Mouse (Mus musculus): Measurements from ENCODE around the gene Xirp1.
"Not testable (repeated sequence)": the region's sequence is repeated elsewhere in the genome, so short reads cannot be mapped to it uniquely, and the experiment has no call there.

The Xirp1 gene

GRCm38 (mm10) chr9:120020285-120020890 lies 3.0 kb downstream of the Xirp1 start:
- DNase-seq (ENCODE audit: low spot score in 2 of 2), result peak; percentile 65 to 75

- DNase-seq (ENCODE audit: low spot score in 2 of 2), result no peak
These were observed 6.4 kb downstream of the Xirp1 start for GRCm38 (mm10) chr9:120016956-120017355.

GRCm38 (mm10) chr9:120014828-120015227 lies 8.6 kb downstream of the Xirp1 start:
- no peak for DNase-seq (ENCODE audit: low spot score in 2 of 2)

- no peak for DNase-seq (ENCODE audit: low spot score in 2 of 2)
These were observed 10.1 kb downstream of the Xirp1 start for GRCm38 (mm10) chr9:120013251-120013820.

GRCm38 (mm10) chr9:120012781-120013180 lies 10.6 kb downstream of the Xirp1 start:
- DNase-seq (ENCODE audit: low spot score in 2 of 2), result no peak

GRCm38 (mm10) chr9:120012161-120012560 lies 11.2 kb downstream of the Xirp1 start:
- DNase-seq (ENCODE audit: low spot score in 2 of 2), result not testable (repeated sequence)

GRCm38 (mm10) chr9:120011533-120011932 lies 11.9 kb downstream of the Xirp1 start:
- DNase-seq (ENCODE audit: low spot score in 2 of 2), result peak in 1 of 2 experiments; percentile 56

GRCm38 (mm10) chr9:120010781-120011511 lies 12.5 kb downstream of the Xirp1 start:
- DNase-seq (ENCODE audit: low spot score in 2 of 2), result peak; percentile 95

- no peak for DNase-seq (ENCODE audit: low spot score in 2 of 2)
These were observed 13.5 kb downstream of the Xirp1 start for GRCm38 (mm10) chr9:120009871-120010270.

GRCm38 (mm10) chr9:120009226-120009841 lies 14.1 kb downstream of the Xirp1 start:
- DNase-seq (ENCODE audit: low spot score in 2 of 2), result no peak

GRCm38 (mm10) chr9:120007833-120008232 lies 15.6 kb downstream of the Xirp1 start:
- no peak for DNase-seq (ENCODE audit: low spot score in 2 of 2)

- DNase-seq (ENCODE audit: low spot score in 2 of 2), result no peak
These were observed 17.5 kb downstream of the Xirp1 start for GRCm38 (mm10) chr9:120005936-120006335.

GRCm38 (mm10) chr9:120002893-120003292 lies 20.5 kb downstream of the Xirp1 start:
- DNase-seq (ENCODE audit: low spot score in 2 of 2), result no peak

- DNase-seq (ENCODE audit: low spot score in 2 of 2), result no peak
These were observed 21.3 kb downstream of the Xirp1 start for GRCm38 (mm10) chr9:120001945-120002725.

- DNase-seq (ENCODE audit: low spot score in 2 of 2), result no peak
These were observed 22.6 kb downstream of the Xirp1 start for GRCm38 (mm10) chr9:120000761-120001160.

- DNase-seq (ENCODE audit: low spot score in 2 of 2), result no peak
These were observed 23.8 kb downstream of the Xirp1 start for GRCm38 (mm10) chr9:119999636-120000035.

- no peak for DNase-seq (ENCODE audit: low spot score in 2 of 2)
These were observed 24.6 kb downstream of the Xirp1 start for GRCm38 (mm10) chr9:119998776-119999175.

GRCm38 (mm10) chr9:119996080-119996479 lies 27.3 kb downstream of the Xirp1 start:
- DNase-seq (ENCODE audit: low spot score in 2 of 2), result no peak

- DNase-seq (ENCODE audit: low spot score in 2 of 2), result no peak
These were observed 29.2 kb downstream of the Xirp1 start for GRCm38 (mm10) chr9:119994207-119994606.

- no peak for DNase-seq (ENCODE audit: low spot score in 2 of 2)
These were observed 30.1 kb downstream of the Xirp1 start for GRCm38 (mm10) chr9:119993092-119993844.

GRCm38 (mm10) chr9:119991310-119991709 lies 32.1 kb downstream of the Xirp1 start:
- no peak for DNase-seq (ENCODE audit: low spot score in 2 of 2)
